Mouse (Mus musculus) adrenal gland (tissue): ENCODE data around the gene Rere.
"Not testable (repeated sequence)": the region's sequence is repeated elsewhere in the genome, so short reads cannot be mapped to it uniquely, and the experiment has no call there.

Experiments
- intact Hi-C: fragments of 180-260 bp; cut with DNase I; formaldehyde crosslinking; loops from one replicate; pipeline ENCODE4 v1.15.1; 2025

Rere gene

GRCm38 (mm10) chr4:150281891-150282630, 615 bp downstream of the Rere start:
- intact Hi-C loops = no loop called here

DNA sequence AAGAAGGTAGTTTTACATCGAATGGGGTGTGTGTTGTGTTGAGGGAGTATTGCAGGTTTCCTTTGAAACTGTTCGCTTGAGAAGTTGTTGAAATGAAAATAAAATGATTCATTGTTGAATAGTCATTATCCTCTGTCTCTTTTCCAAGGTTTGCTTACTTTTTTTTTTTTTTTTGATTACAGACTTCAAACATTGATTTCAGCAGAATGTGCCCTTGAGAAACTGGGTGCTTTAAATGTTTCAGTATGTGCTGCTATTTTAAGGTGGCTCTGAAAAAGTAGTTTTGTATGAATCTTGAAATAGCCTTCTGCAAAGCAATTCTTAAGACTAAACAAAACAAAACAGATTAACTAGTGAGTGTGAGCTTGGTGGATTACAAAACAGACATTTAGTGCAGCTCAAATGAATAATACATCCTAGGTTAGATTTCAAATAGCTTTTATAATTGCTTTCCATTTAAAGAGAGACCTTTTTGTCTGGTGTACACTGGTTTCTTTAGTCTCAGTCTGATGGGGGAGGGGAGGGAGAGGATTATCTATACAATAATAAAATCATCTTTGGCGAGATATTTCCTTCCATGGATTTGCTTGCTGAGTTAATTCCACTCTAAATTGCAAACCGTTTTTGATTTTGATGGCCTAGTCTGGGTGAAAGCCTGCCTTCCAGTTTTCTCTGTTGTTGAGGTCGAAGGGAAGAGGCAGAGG, 1.3 kb downstream of the Rere start:
- intact Hi-C loops = no loop called here

- intact Hi-C loops = no loop called here
Measured at GRCm38 (mm10) chr4:150283335-150283638, 1.8 kb downstream of the Rere start.

- intact Hi-C loops = no loop called here
Measured at GRCm38 (mm10) chr4:150283993-150284392, 2.5 kb downstream of the Rere start.

DNA sequence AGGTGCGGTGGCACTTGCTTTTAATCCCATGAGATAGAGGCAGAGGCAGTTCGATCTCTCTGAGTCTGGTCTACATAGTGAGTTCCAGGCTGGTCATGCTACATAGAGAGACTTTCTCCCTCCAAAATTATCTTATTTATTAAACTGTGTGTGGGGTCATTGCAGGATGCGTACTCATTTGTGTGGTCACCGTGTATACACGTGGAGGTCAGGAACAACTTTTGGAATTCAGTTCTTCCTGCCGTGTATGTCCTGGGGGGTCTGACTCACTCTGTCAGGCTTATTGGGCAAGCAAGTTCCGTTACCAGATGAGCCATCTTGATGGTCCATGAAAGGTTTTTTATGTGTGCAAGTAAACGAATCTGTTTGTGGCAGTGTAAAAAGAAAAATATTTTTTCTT, 5.5 kb downstream of the Rere start:
- intact Hi-C loops = no loop called here

GRCm38 (mm10) chr4:150287463-150287862, 6.0 kb downstream of the Rere start:
- intact Hi-C loops = not testable (repeated sequence)

GRCm38 (mm10) chr4:150291900-150292299, 10.5 kb downstream of the Rere start:
- intact Hi-C loops = no loop called here

- intact Hi-C loops = no loop called here
Measured at GRCm38 (mm10) chr4:150294870-150295269, 13.4 kb downstream of the Rere start.

- intact Hi-C loops = no loop called here
Measured at GRCm38 (mm10) chr4:150295966-150296365, 14.5 kb downstream of the Rere start.

GRCm38 (mm10) chr4:150302726-150303125, 21.3 kb downstream of the Rere start:
- intact Hi-C loops = no loop called here

GRCm38 (mm10) chr4:150306701-150307100, 25.3 kb downstream of the Rere start:
- intact Hi-C loops = no loop called here

- intact Hi-C loops = no loop called here
Measured at GRCm38 (mm10) chr4:150307226-150307625, 25.8 kb downstream of the Rere start.

DNA sequence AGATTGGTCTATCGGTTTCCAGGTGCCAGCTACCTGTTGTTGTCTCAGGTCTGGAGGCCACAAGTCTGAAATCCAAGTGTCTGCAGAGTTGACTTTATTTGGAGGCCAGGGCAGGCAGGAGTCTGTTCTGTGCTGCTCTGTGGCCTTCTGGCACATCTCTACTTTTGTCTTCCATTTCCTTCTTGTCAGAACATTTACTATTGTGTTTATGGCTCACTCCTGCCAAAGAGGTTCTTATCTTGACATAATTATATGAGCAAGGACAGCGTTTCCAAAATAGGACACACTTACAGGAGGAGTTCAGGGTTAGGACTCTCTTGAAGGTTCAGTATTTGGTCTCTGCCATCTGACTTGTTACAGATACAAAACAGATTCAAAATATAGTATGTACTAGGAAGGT, 30.0 kb downstream of the Rere start:
- intact Hi-C loops = no loop called here

DNA sequence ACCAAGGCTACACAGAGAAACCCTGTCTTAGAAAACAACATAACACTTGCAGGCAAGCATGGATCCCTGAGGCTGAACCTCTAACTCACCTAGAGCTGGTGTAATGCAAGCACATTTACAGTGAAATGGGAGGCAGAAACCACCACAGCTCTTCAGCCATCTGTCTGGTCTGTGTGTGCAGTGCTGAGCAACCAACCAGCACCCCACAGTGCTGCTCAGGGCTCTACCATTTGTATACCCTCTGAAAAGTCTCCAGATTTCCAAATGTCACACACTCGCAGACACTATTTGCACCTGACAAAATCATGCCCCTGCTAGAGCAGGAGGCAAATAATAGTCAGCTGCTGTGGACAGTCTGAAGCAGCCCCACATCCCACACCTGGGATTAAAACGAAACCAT, 31.2 kb downstream of the Rere start:
- intact Hi-C loops = no loop called here

GRCm38 (mm10) chr4:150315301-150315700, 33.9 kb downstream of the Rere start:
- intact Hi-C loops = no loop called here

GRCm38 (mm10) chr4:150316546-150316945, 35.1 kb downstream of the Rere start:
- intact Hi-C loops = no loop called here

DNA sequence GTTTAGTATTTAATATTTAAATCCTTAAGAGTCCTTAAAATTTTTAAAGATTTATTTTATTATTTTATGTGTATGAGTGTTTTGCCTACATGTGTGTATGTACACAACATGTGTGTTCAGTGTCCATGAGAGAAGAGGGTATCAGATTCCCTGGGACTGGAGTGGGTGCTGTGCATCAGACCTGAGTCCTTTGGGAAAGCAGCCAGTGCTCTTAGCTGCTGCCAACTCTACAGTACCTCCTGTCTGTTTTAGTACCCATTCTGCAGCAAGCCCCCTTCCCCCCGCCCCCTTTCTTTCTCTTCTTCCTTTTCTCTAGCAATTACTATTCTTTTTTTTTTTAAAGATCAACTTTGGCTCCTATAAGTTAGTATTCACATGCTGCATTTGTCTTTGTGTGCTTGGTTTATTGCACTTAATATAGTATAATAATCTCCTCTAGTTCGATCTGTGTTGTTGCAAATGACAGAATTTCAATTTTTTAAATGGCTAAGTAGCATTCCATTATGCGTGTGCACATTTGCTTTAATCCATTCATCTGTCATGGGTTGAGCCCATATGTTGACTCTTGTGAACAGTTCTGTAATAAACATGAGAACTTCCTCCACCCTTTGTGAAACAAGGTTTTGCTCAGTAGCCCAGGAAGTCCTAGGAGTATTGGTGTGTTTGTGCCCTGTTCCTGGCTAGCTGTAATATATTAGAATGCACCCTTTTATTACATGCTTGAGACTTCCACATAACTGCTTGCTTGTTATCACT, 43.8 kb downstream of the Rere start:
- intact Hi-C loops = no loop called here

- intact Hi-C loops = no loop called here
Measured at GRCm38 (mm10) chr4:150326005-150326404, 44.6 kb downstream of the Rere start.

DNA sequence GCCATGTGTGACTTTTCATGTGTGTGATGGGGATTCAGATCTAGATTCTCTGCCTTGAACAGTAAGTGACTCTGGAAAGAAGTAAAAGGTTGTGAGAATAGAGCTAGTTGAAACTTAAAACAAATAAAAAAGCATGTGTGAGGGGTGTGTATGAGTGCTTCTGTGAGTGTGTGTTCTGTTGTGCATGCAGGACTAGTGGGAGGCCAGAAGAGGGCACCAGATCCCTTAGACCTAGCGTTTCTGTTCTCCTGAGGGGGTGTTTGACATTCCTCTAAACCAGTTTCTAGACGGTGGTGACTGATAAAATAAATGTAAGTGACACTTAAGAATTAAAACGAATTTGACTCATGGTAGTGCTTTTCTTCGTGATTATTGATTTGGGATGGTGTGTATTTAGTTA, 46.0 kb downstream of the Rere start:
- intact Hi-C loops = no loop called here

GRCm38 (mm10) chr4:150333927-150334682, 52.7 kb downstream of the Rere start:
- intact Hi-C loops = no loop called here

- intact Hi-C loops = no loop called here
Measured at GRCm38 (mm10) chr4:150337260-150337659, 55.8 kb downstream of the Rere start.
